Mouse (Mus musculus) ES-CJ7 (cell line): ENCODE results near the gene Gm9964.
A peak's percentile ranks its signal among the peaks of the same experiment; 100 is the strongest.
"Not testable (repeated sequence)": the region's sequence is repeated elsewhere in the genome, so short reads cannot be mapped to it uniquely, and the experiment has no call there.

Experiments
- DNase-seq: peaks from one replicate; pipeline ENCODE4 v3.0.0; 2011; ENCODE audit warnings: low read depth, low spot score

Gm9964 gene

GRCm38 (mm10) chr11:79296856-79297491 is at the start of gene Gm9964:
Gene Gm9964 (minus strand): TSS chr11:79296906.
- DNase-seq, result no peak

GRCm38 (mm10) chr11:79339808-79340781 is 43.4 kb upstream of the Gm9964 start:
- DNase-seq, result peak; percentile 50

GRCm38 (mm10) chr11:79339234-79339807 is 42.6 kb upstream of the Gm9964 start, which contains the start of gene Nf1:
Gene Nf1 (plus strand): TSS chr11:79339693.
- DNase-seq, result peak; percentile 97

GRCm38 (mm10) chr11:79338621-79339020 is 41.9 kb upstream of the Gm9964 start:
- DNase-seq, result no peak

DNA sequence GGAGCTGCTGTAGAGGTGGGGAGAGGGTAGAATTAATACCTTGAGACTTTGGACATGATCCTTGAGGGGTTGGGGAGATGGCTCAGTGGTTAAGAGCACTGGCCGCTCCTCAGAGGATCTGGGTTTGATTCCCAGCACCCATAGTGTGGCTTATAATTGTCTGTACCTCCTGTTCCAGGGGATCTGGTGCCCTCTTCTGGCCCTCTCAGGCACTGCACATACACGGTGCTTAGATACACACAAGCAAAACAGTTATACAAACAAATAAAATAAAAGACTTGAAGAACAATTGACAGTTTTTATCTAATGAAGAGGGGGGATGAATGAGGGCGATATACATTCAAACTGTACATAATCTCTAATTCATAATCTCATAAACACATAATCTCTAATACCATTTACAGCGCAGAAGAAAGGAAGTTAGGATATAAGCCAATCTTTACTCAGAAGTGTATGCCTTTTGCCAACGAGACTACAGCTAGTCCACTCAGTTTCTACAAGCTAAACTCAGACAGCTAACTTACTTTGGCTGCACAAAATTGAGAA is 40.1 kb upstream of the Gm9964 start:
- peak; percentile 74 for DNase-seq

- DNase-seq, result no peak
These were observed 38.4 kb upstream of the Gm9964 start for GRCm38 (mm10) chr11:79335077-79335476.

GRCm38 (mm10) chr11:79329585-79329984 is 32.9 kb upstream of the Gm9964 start:
- DNase-seq, result no peak

GRCm38 (mm10) chr11:79328060-79328459 is 31.4 kb upstream of the Gm9964 start:
- DNase-seq, result no peak

DNA sequence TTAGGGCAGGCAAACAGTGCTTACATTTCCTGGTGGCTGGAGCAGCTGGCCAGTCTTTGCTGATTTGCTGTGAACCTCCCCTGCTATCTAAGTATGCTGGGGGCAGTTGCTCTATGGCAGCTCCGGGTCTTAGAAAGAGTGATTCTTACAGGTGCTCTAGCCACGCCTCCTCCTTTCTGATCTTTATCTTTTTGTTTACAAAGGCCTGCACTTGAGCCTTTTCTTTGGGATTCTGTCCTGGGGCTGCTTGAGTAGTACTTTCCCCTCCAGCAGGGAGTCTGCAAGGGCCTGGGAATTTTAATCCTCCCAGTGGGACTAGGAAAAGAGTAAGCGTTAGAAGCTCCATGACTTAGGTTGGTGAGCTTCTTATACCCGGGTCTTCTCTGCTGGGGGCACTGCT is 30.4 kb upstream of the Gm9964 start:
- DNase-seq, result peak; percentile 75

- no peak for DNase-seq
These were observed 29.0 kb upstream of the Gm9964 start for GRCm38 (mm10) chr11:79325663-79326062.

DNA sequence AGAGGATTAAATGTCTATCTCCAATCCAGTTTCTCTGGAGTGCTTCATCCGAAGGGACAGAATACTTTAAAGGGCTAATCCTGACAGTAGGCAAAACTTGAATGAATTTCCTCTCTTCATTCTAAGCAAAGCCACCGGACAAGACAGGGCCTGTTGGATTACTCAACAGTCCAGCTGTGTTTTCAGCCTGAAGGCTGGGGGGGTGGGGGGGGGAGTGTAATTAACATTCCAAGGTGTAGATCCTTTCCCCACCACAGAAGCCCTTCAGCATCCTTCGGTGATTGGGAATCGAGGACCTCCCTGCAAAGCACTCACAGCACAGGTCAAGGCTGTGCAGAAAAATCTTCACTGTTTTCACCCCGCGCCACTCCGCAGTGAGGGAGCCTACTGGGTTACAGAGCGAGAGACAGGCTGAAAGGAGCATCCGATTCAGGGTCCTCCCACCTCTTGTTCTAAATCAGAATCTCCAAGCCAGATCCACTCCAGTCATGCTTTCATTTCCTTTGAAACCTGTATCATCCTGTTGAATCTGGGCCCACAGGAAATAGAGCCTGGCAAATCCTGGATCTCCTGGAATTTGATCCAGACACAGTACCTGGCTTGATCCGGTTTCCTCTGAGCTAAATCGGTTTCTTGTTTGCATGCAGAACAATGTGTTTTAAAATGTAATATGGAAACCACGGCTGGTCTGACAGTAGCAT is 27.4 kb upstream of the Gm9964 start:
- DNase-seq, result peak; percentile 82

GRCm38 (mm10) chr11:79319807-79320206 is 23.1 kb upstream of the Gm9964 start:
- DNase-seq, result no peak

GRCm38 (mm10) chr11:79316807-79317345 is 20.2 kb upstream of the Gm9964 start:
- DNase-seq, result no peak

GRCm38 (mm10) chr11:79310467-79310866 is 13.8 kb upstream of the Gm9964 start:
- no peak for DNase-seq

- no peak for DNase-seq
These were observed 11.0 kb upstream of the Gm9964 start for GRCm38 (mm10) chr11:79307560-79308200.

- DNase-seq, result no peak
These were observed 10.3 kb upstream of the Gm9964 start for GRCm38 (mm10) chr11:79306996-79307395.

- DNase-seq, result peak; percentile 52
These were observed 9.8 kb upstream of the Gm9964 start for GRCm38 (mm10) chr11:79306510-79306909.

DNA sequence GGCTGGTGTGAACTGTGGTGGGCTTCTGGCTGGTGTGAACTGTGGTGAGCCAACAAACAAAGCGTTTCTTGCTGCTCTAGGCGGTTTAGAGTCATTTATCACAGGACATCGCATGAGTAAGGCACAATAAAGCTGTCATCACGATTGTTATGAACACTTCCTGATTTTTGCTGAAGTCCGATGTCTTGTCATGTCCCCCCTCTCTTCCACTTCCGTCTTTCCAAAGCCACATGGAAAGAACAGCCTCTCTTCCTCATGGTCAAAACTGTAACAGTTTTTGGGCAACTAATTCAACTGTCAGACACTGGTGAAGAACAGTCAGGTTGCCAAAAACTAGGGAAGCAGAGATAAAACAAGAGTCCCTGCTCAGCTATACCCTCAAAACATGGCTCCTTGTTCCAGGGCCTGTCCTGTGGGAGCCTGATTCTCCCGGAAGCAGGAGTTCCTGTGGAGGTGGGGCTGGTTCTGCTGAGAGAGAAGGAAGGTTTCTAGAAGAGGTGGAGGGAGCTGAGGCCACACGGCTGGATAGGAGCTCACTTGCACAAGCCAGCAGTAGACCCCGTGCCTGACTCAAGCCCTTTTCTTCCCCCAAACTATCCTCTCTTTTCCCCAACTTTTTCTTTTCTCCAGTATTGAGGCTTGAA is 9.1 kb upstream of the Gm9964 start:
- DNase-seq, result no peak

- not testable (repeated sequence) for DNase-seq
These were observed 7.5 kb upstream of the Gm9964 start for GRCm38 (mm10) chr11:79304245-79304644.

DNA sequence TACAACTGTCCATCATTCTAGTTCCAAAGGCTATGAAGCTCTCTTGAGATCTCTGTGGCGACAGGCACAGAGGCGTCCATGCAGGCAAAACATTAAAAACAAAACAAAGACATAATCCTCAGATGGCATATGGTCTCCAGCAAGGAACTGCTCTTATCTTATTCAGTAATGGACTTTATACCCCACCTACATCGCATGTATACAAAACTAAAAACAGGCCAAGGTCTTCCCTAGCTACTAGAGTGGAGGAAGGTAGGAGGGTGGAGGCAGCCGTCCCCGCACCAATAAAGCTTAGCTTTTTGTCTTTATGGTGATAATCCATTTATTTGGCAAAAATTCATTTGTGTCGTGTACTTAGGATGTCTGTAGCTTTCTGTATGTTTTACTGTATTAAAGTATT is 6.4 kb upstream of the Gm9964 start:
- DNase-seq, result no peak
